Mouse (Mus musculus) gastrocnemius, postnatal 36 days (tissue): ENCODE data around the gene Fopnl. TPM values are rescaled to one million over a fixed set of nuclear protein-coding genes. Genes with fewer than 3 reads are reported as not detected.

Experiments used
- DNase-seq, 2 experiments: peaks; one replicate each; pipeline ENCODE4 v3.0.0; 2022
- intact Hi-C: fragments of 180-260 bp; cut with DNase I; formaldehyde crosslinking; loops from one replicate; pipeline ENCODE4 v1.15.1; 2025
- total RNA-seq, 2 experiments: library from RNA; stranded (reverse); gene quantifications; 2 replicates each; pipeline ENCODE4 v1.2.3; 2021

The Fopnl gene
- total RNA-seq, 2 experiments from 2014 or later: 55.9 to 65.6 TPM

DNA sequence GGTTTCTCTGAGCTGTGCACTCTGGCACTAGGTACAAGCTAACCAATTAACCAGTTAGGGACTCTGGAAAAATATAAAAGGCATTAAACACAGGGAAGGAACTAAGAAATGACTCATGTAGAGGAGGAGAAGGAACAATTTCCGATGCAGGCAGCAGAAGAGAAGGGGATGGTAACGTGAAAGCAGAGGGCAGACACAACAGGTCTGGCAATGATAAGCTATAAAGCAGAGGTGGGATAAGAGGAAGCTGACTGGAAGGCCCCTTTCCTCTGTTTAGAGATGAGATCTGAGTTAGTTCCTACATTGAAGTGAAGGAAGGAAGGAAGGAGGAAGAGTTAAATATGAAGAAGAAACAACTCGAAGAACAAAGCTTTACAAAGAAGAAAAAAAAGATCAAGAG lies 7.4 kb downstream of the Fopnl start:
- no peak for DNase-seq
- intact Hi-C loops: loop anchor here (5.0 kb wide), 2 partner anchors 73 to 137 kb away; no protein-coding TSS in a partner anchor

DNA sequence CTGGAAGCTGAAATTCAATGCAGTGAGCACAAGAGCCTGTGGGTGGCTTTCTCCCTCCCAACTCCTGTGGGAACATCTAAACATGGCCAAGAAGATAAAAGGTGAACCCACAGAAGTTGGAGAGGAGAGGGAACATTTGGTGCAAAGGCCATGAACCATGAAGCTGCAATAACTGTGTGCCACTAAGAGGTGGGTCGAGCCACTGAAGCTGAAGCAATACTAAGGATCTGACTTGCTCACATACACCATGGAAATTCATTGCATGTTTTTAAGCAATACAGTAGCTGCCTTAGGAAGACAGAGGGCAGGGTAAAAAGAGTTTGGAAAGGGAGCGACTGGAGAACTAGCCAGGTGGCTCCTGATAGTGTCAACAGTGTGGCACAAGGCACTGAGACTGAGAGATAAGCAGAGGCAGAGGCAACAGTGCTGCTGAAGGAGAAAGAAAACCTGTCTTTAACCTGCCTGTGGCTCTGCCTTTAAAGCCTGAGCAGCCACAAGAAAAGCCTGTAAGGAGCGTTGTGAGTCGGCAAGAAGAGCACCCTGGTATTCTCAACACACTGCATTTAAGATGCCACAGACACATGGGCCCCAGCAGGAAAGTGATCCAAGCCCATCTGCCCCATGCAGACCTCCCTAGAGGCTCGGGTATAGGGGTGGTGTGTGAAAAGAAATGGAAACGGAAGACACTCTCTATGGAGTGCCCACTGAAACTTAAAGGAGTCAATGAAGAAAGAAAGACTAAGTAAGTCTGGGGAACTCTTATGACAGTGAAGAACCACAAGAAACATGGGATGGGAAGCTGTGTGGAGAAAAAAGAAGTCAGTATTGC lies 8.7 kb downstream of the Fopnl start:
- DNase-seq: no peak
- intact Hi-C loops: no loop called here

DNA sequence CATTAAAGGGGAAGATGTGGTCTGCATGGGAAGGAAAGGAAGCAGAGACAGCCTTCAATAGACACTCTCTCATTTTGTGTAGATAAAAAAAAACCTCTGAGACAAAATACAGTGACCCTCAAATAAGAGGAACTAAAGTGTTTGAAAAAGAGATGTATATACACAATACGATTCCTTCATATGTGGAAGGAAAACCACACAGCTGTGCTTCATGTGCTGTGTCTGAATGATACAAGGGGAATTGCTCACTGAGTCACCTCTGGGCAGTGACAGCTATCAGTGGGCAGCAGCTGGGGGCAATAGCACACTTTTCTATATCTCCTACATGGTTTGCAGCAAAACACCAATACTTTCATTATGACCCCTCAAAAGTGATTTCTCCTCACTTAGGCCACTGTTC lies 9.8 kb downstream of the Fopnl start:
- no peak for DNase-seq
- intact Hi-C loops: no loop called here

DNA sequence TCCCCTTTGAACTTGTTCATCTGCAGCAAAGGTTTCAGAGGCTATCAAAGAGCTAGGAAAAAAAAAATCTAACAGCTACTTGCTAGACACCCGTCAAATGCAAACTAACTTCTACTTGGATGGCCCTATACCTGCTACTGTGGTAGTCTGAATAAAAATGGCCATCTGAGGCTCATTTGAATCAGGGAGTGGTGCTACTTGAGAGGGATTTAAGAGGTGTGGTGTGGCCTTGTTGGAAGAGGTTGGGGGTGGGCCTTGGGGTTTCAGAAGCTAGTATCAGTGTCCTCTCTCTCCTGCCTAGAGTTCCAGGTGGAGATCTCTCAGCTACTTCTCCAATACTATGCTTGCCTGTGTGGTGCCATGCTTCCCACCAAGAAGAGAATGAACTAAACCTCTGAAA lies 10.8 kb downstream of the Fopnl start:
- DNase-seq: no peak
- intact Hi-C loops: no loop called here

DNA sequence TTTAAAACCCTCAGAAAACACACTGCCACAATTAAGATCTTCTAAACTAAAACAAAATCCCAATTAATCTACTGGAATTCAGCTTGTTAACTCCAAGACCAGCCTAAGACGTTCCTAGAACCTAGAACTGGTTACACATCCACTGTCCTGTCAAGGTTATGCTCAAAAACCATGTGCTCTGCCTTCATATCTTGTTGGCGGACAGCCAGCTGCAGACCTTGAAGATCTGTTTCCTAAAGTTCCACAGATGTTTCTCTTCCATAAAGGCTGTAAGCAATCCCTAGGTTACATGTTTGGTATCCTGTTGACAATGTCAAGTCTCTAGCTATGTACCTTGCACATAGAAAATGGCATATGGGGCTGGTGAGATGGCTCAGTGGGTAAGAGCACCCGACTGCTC lies 12.4 kb downstream of the Fopnl start:
- DNase-seq: no peak
- intact Hi-C loops: no loop called here

DNA sequence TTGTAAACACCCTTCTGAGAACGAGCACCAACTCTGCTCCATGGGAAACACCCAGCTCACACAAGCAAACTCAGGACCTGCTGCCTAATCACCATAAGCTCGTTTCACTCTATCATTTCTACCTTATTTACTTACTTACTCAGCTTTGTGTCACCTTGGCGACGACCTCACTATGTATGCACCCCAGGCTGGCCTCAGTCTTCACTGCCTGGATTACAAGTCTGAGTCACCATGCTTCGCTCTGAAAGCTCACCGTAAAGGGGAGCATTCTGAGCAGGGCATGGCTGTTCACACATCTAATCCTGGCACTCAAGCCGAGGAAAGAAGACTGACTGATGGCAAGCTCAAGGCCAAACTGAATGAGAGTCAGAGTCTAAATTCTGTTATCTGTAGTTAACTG lies 13.5 kb downstream of the Fopnl start:
- no peak for DNase-seq
- intact Hi-C loops: no loop called here

DNA sequence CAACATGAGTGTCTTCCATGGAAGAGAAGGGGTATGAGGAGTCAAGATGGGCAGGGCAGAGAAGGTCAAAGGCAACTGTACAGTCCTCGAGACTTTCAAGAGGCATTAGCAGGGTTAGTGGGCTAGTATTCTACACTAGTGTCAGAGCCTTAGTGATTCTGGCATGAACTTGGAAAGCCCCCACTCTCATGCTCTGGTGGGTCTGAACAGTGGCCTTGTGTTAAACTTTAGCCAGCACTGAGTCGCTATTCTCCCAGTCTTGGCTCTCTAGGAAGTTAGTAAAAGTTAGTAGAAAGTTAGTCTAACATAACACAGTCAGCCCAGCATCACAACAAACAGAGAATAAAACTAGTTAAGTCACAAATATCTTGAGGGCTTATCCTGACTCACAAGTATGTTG lies 14.1 kb downstream of the Fopnl start:
- intact Hi-C loops: no loop called here
- no peak for DNase-seq

DNA sequence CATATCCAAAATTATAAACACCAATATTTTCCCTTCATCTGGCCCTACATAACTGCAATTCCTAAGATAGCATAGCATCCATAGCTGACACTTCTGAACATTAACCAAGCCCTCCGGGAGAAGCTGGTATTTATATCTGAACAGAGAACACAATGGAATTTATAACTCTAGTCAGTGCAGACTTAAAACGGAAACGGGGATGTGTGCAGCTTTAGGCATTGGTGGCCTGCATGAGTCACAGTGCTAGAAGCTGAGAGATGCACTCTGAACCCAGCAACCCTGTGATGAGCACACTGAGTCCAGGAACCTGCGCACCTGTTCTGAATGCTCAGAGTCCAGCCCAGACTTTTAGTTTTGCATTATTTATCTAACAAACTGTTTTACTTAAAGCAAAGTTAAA lies 18.7 kb downstream of the Fopnl start:
- intact Hi-C loops: no loop called here

DNA sequence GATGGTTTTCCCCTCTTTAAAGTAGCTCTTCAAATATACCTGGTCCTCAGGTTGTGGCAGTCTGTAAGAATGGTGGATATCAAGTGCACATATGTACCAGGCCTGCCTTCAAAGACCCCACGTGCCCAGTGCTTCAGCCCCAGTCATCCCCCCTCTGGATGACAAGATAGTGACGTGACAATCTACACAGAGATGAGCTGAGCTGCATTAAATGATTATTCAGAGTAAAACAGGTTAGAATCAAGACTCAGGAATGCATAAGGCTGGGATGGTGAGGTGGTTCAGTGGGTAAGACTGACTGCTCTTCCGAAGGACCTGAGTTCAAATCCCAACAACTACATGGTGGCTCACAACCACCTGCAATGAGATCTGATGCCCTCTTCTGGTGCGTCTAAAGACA lies 19.5 kb downstream of the Fopnl start:
- DNase-seq: no peak
- intact Hi-C loops: no loop called here

More for the DNA sequence above, 18.7 kb downstream of the Fopnl start:
- DNase-seq: no peak

DNA sequence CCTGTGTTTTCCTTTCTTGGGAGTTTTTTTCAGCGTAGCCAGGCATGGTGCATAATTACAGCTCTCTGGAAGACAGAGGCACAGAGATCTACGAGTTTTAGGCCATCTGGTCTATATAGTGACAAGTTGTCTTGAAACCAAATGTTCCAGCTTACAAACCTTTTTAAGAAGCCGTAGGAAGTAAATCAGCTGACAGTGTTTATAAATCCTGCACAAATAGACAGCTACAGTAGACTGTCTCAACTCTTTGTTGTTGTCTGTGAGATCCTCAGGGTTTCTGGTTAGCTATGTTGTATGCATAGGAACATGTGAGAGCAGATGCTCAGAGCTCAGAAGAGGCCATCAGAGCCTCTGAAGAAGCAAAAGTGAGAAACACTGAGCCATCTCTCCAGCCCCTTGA lies 20.1 kb downstream of the Fopnl start:
- intact Hi-C loops: no loop called here
- DNase-seq: no peak

DNA sequence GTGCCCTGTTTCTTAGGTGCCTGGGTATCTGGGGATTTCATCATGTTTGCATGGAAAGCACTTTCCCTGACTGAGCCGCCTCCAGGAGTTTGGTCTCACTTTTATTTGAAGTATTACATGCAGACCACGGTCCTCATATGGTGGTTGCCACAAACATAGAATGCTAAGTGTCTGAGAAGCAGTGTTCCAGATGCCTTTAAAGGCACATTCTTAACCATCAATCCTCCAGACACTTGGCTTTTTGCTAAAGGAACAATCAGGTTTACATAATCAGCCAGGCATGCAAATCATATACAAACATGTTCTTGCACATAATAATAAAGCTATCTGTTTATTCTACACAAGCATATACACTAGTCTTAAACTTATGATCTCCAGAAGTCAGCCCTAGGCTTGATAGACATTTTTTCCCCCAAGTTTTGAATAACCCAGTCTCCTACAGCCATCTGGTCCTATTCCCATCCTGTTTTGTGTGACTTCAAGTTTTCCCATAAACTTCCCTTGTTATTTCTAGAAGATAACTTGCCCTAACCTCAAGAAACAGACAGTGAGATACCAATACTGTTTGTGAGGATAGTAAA lies 20.6 kb downstream of the Fopnl start:
- intact Hi-C loops: no loop called here
- no peak for DNase-seq

DNA sequence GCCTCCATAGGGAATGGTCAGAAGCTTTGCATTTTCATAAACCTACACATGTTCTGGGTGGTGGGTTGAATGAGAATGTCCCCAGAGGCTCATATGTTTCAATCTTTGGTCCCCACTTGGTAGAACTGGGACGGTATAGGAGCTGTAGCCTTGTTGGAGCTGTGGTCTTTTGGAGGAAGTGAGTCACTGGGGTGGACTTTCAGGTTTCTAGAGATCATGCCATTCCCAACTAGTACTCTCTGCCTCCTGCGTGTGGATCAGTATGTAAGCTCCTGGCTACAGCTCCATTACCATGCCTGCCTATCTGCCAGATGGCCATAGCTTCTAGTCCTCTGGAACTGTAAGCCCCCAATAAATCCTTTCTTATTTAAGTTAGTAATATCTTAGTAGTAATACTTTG lies 21.9 kb downstream of the Fopnl start:
- DNase-seq: no peak
- intact Hi-C loops: no loop called here

DNA sequence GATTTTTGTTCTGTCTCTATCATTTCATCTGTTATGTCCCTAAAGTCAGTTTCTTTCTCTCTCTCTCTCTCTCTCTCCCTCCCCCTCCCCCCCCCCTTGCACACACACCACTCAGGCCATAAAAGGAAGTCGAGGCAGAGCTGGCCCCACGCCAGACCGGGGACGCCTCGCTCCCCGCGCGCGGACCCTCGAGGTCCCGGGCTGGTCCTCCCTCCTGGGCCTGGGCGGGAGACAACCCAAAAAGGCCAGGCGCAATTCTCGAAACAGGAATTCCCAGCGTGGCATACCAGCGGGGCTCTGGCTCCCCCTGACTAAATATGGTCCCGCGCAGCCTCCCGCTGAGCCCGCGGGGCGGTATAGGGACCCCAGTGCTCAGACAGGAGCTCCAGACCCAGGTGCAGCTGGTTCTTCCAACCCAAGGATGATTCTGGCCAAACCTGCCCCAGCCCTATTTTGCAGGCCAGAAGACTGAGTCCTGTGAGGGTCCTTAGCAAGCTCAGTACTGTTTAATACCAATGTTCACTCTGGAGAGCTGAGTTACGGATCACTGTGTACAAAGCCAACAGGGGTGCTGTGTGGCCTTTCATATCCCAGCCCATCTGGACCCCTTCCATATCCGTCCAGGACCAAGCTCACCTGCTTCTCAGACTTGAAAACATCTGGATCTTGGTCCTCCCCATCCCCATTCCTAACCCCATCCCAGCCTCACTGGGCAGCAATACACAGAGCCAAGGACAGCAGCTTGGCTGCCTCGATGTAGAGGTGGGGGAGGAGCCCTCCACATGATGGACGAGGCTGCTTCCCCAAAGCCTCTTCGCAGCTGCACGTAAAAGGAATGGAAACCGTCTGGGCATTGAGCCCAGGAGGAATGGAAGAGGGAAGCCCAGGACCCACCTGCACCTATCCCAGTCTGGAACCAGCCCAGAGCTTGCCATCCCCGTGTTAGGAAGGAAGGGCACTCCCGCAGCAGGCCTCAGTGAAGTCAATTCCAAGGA lies 24.7 kb downstream of the Fopnl start:
- intact Hi-C loops: loop anchor here (5.0 kb wide), 1 partner anchor 35 kb away; no protein-coding TSS in a partner anchor
- DNase-seq: peak in 1 of 2 experiments; percentile 18

DNA sequence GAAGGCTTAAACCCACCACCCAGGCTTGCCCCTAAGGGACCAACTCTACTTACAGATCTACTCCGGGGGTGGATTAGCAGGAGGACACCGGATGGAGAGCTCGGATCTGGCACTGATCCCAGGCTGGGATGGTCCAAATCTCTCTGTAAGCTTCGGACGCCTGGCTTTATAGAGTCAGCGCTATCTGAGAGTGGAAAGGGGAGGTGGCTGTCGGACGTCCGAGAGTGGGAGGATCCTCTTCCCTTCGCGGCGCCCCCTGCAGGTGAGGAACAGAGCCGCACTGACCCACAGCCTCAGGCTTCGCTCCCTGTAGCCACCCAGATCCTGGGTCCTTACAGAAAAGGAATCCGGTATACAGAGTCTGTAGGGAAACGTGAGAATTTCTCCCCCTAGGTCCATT lies 26.0 kb downstream of the Fopnl start, which contains the start of gene Myh11:
Myh11 (minus strand) TSS at position 150 of the 400 bp plus-strand sequence.
- intact Hi-C loops: loop anchor here (2.0 to 5.0 kb wide), 2 partner anchors 34 to 52 kb away; no protein-coding TSS in a partner anchor
- DNase-seq: peak; percentile 63 to 74

DNA sequence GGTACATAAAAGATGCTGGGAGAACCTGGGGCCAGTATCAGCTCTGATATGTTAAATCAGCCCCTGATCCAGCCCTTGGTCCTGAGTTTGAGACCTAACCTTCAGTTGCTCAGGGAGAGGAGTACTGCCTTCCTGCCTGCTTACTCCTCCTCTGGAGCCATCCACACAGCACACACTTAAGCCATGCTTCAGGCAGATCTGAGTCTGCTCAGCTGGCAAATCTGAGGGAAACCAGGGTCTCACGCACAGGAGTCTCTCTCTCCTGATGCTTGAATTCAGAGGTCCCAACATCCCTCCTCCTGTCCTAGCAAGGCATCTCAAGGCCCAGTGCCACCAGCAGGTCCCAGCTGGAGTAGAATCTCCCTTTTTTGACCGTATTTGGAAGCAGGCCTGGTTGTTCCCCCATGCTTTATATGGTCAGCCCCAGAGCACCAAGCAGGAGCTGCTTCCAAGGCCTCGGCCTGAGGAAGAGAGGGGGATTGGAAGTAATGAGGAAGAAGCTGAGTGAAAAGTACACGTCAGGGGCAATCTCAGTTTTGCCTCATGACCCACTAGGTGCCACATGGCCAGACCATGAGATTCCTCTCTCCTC lies 44.7 kb downstream of the Fopnl start:
- DNase-seq: no peak
- intact Hi-C loops: no loop called here

DNA sequence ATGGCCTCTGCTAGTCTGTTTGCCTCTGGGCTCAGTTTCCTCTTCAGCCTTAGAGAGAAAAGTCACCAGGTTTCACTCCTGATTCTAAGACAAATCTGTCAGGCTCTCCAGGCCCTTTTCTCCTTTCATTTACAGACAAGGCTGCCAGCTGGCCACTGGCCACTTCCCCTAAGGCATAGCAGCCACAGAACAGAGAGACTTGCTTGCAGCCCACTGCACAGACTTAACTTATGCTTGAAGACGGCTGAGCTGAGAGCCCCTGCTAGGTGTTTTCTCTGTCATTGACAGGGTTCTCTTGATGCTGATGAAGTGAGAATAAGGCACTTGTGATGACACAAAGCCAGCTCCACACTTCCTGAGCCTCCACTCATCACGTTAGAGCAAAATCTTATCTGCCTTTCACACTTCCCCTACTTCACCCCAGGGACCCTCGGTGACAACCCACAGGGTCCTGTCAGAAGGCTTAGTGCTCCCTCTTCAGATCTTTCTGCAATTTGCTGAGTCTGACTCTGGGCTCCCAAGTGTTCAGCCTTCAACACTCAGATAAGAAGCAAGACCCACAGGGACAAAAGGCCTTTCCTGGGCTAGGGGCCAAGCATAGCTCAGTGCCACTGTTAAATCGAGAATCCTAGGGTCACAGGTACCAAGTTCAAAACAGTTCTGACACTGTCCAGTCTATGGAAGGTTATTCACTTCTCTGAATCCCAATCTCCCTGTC lies 51.8 kb downstream of the Fopnl start:
- no peak for DNase-seq
- intact Hi-C loops: no loop called here

DNA sequence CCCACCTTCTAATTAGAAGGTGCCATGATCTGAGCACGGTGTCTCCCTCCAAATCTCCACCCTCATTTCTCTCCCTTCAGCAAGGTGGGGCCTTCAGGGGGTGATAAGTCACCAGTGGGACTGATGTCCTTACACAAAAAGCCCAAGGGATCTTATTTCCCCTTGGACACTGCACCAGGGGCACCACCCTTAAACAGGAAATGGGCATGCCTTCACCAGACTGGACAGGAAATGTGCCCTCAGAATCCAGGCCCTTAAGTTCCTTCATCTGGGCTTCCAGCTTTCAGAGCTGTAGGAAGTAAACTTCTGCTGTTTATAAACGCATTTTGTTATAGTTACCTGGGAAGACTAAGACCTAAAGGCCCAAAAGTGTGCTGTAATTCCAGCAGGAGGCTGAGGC lies 52.7 kb downstream of the Fopnl start:
- intact Hi-C loops: no loop called here
- no peak for DNase-seq

DNA sequence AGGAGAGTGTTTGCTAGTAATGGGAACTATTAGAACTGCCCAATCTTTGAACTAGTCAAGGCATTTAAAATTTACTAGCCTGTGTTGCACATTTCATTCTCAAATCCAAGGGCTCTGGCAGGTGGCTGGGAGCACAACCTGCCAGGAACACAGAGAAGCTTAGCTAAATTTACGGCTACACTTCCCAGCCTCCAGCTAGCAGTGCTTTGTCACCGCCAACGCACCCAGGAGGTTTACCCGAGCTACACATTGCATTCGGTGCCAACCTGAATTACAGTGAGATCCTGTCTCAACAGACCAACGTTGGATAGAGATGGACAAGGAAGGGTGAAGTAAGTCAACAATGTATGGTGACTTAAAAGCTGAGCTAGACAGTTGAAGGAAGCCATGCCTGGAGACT lies 54.0 kb downstream of the Fopnl start:
- intact Hi-C loops: no loop called here

DNA sequence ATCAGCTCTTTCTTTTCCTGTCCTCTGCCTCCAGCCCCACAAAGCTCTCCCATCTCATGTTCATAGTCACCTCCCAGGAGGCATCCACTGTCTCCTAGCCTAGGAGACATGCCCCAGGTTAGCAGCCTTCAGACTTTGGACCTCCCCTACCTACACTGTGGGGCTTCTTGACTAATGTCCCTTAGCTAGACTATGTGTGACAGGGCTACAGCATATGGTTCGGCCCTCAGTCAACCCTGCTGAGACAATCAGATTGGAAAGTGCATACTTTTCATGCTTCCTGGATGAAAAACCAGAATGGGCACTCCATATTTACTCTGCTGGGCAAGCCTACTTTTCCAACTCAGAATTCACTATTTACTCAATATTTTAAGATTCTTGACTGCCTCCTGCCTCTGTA lies 54.8 kb downstream of the Fopnl start:
- intact Hi-C loops: no loop called here
- no peak for DNase-seq

More for the DNA sequence above, 54.0 kb downstream of the Fopnl start:
- no peak for DNase-seq

DNA sequence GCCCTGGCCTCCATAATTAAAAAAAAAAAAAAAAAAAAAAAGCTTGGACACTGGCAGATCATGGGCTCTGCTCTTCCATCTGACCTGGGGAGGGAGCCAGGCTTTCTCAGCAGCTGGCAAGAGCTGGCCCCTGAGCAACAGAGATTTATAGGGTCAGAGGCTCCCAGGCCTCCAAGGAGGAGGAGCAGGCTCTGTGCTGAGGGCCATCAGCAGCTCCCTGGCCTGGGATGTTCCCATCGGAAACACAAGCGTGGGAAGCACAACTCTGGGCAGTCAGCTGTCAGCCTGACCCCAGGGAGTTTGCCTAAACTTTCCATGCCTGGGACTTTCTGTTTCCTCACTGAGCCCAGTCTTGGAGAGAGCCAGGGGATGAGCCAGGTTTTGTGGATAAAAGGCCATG lies 58.3 kb downstream of the Fopnl start:
- DNase-seq: peak; percentile 55 to 74
- intact Hi-C loops: loop anchor here (5.0 kb wide), 1 partner anchor 33 kb away; the partner anchor contains the start of gene Myh11
